Mouse (Mus musculus): ENCODE measurements around the gene Llgl2.

Llgl2 gene

DNA sequence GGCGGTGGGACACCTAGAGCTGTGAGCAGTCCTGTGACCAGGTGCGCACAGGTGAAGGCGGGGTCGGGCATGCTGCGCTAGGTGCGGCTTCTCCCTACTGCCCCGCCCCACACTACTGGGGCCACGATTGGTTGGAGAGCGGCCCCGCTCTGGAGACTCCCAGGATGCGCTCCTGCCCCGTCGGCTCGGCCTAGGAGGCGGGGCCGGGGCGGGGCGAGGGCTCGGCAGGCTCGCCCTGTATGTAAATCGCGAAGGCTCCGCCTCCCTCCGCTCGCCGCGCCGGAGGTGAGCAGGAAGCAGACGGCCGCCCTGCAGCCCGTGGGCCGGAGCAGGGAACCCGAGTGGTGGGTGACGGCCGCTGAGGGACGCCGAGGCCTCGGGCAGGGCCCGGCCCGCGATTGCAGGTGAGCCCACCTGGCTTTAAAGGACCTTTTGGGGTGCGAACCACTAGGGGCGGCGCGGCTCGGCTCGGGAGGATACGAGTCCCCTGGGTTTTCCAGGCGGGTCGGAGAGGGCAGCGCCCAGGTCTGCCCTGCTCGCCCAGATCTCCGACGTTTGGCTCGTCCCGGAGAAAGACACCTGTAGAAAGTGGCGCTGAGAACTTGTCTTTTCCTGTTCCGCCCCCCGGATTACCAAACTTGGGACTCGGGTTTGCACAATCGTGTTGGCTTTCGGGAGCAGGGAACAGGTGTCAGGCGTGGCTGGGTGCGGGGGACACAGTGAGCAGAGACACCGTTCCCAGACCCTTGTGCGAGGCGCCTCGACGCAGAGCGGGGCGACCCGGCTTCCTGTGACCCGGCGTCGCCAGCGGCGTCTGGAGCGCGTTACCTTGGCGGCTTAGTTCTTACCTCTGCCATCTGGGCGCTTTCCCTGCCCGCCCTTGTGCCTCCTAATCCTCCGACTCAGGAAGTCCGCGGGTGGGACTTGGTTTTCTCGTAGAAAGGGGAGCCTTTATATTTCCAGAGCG, at the start of gene Llgl2:
Gene Llgl2 (plus strand): TSS at position 276 of the 967 bp plus-strand sequence.
- DNase-seq (ENCODE audit: low read depth, low spot score), result no peak

DNA sequence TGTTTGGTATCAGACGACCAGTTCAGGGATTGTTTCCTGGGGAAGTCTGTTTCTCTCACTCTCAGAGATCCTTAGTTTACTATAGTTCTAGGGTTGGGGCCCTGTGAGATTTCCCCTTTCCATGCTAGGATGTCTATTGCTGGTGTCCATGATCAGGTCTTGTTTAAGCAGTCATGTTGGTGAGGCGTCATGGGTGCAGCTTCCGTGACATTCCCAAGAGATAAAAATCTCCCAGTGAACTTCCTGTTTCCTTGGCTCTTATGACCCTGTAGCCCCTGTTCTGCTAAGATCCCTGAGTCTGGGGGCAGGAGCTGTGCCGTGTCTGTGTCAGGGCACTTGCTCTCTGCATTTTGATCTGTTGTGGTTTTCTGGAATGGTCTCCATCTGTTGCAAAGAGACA, 49.2 kb upstream of the Llgl2 start:
- no peak for DNase-seq (ENCODE audit: low read depth, low spot score)

DNA sequence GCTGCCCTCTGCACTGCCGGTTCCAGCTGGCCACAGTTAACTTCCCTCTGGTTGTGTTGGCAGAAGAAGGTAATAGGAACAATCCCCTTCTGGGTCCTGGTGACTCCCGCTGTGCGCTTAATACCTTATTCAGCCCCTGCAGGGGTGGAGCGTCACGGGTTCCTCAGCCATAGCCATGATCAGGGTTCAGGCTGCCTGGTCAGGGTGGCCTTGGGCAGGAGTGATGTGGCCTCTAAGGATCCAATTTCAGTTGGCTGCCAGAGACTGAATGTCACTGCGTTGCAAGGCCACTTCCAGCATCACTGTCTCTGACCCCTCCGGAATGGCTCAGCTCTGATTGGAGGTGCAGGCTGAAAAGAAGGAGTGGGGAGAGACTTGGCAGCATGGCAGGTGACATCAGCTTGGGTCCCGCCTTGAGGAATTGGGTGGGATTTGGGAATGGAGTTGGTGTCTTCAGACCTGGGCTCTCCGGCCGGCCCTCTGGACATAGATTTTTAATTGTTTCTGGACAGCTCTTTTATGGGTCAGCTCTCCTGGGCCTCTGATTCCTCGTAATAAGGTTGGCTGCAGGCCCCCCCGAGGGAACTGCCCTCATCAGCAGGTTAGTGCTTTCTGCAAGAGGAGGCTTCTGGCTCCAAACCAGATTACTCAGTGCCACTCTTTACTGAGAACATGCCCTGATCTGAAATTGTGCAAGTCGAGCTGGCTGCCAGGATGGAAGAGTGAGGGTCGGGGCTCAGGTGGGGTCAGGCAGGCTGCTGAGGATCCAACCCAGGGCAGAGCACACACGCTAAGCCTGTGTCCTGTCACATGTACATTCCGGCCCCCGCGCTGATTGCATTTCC, 47.8 kb upstream of the Llgl2 start:
- no peak for DNase-seq (ENCODE audit: low read depth, low spot score)

DNA sequence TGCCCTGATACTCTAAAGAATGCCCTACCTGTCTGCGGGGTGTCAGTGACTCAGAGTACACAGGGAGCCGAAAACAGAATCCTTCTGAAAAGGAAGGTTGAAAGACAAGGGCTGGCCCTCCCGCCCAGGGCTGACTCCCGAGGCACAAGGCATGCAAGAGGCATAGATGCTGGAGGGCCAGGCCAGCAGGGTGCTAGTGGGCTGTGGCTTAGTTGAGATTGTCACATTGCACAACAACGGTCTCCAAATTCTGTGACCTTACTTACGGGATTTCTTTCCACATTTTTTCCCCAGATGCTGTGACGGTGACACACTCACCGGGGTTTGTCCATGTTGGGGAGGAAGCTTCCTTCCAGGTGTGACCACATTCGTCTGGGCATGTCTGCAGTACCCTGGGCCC, 46.9 kb upstream of the Llgl2 start:
- no peak for DNase-seq (ENCODE audit: low read depth, low spot score)

DNA sequence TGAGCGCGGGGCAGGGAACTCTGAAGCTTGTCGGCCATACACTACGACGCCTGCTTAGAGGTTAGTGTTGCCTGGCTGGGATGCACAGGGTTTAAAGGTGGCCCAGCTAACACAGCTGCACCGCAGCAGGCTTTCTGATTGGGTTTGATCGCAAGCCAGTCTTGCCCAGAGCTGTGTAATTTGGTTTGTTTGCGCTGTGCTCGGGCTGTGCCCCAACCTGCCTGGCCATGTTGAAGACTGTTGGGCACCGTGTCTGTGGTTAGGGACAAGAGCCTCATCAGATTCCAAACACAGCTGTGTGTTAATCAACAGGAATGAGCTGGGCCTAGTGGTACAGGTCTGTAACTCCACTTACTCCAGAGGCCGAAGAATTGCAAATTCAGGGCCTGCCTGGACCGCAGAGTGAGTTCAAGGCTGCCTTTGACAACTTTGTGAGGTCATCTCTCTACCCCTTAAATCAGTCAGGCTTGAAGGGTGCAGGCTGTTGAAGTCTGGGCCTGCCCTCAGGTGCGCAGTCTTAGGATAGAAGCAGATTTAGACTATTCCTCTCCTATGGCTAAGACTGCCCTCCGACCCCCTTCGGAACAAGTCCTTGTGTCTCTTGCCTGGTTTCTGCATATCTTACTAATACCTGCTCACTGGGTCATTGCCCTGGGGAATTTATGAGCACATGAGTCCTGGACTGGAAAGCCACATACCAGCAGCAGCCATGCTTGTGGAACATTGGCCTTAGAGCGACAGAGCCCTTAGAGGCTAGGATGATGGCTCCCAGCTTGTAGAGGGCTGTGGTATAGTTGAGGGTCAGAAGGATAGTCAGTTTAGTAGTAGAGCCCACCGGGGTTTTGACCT, 46.1 kb upstream of the Llgl2 start:
- no peak for DNase-seq (ENCODE audit: low read depth, low spot score)

DNA sequence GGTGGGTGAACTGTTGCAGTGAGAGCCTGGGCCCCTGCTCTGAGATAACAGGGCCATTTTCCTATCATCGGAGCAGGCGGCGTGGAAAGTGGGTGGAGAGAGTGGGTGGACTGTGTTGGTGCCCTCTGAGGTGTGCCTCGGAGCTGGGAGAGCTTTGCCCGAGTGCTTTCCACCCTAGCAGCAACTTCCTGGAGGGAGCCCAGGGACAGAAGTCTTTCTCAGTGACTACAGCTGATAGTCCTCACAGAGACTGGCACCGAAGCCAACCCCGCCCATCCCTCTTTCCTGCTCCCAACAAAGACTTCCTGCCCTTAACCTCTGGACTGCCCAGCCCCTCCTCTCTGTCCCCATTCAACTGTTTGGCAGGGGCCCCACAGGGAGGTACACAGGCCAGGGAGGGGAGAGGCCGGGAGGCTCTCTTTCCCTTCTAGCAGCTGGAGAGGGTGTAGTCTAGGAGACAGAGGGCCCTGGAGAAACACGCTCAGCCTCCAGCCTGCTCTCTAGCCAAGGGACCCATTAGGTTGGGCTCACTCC, 44.7 kb upstream of the Llgl2 start:
- no peak for DNase-seq (ENCODE audit: low read depth, low spot score)

DNA sequence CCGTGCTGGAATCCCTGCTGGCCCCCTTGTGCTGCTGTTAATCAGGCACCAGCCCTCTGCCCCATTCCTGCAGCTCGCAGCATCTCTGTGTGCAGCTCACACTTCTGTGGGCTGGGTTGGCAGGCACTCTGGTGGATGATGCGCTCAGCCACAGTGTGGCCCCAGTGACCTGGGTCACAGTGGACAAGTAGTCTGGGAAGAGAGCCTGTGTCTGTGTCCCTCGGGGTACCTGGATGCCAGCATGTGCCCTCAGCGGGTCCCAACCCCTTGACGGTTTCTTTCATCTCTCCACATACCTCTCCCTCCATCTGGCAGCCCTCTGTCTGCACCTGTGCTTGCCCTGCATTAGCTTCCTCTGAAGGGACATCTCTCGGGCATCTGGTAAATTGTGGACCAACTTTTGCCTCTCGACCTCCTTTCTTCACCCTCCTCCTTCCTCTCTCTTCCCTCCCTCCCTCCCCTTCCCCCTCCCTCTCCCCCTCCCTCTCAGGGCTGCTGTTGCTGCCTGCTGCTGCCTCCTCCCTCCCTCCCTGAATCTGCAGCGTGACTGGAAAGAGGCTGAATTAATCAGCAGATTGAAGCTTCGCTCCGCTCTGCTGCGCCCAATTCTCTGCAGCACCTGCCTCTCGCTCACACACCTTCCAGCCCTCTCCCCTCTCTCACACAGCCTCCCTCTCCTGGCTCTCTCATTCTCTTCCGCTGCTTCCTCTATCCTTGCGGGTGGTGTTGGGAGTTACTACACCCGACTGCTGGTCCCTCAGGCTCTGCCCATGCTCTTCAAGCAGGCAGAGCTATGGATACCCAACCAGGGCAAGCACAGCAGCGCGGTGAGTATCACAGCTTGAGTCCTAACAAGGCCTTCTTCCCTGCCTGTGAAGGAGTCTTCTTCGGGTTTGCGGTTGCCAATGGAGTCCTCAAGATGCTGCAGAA, 43.4 kb upstream of the Llgl2 start:
- DNase-seq (ENCODE audit: low read depth, low spot score), result peak; percentile 66

DNA sequence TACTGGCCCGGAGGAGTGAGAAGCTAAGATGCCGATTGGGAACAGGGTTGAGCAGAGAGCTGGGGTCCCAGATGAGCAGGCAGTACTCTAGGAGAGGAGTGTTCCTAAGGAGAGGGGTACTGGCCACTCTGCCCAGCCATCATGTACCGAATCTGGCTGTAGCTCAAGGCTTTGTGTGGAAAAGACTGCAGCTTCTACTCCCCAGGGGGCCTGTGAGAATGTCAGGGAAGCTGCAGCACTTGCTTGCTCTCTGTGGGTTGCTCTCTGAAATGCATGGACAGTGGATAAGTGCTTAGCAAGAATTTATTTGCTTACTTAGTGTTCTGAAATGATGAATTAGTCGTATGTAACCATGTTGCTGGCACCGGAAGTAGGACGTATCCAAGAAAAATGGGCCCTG, 37.4 kb upstream of the Llgl2 start:
- DNase-seq (ENCODE audit: low read depth, low spot score), result no peak

DNA sequence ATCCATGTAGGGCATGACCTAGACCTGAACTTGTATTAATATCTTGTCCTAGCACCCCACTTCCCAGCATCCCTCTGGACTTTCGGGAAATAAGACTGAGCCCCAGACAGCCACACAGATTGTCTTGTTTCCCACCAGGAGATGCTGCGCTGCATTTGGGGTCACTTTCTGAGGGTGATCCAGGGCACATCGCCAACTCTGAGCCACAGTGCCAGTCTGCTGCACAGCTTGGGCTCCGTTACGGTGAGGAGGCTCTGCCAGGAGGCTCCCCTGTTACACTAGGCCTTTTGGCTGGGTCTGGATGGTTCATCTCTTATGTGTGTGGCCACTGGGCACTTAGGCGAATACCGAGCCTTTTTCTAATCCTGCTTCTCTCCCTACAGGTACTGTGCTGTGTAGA, 34.1 kb upstream of the Llgl2 start:
- DNase-seq (ENCODE audit: low read depth, low spot score), result no peak

DNA sequence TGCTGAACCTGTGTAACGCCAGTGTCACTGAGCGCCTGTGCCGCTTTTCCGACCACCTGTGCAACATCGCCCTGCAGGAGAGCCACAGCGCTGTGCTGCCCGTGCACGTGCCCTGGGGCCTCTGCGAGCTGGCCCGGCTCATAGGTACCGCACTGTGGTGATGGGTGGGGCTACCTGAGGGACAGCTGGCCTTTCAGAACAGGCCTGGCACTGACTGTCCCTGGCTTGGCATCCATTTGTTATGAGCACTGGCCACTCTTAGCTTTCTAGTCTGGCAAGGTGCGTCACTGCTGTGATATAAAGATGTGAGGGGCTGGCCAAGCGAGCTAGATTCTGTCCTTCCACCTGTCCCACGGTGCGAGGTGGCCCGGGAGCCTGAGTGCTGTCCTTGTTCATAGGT, 31.9 kb upstream of the Llgl2 start:
- DNase-seq (ENCODE audit: low read depth, low spot score), result no peak

DNA sequence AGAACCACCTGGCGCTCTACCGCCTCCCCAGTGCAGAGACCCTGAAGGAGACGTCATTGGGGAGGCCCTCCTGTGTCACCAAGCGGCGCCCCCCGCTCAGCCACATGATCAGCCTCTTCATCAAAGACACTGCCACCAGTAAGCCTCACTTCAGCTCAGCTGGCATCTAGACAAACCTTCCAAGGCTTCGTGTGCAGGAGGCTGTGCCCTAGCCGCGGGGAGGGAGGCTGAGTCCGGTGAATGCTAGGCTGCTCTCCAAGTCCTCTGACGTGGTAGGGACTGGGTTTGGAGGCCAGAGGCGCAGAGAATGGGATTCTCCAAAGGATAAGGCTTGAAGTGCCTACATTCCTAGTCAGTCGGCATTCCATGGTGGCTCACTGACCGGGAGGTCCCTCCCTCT, 31.5 kb upstream of the Llgl2 start:
- DNase-seq (ENCODE audit: low read depth, low spot score), result no peak

DNA sequence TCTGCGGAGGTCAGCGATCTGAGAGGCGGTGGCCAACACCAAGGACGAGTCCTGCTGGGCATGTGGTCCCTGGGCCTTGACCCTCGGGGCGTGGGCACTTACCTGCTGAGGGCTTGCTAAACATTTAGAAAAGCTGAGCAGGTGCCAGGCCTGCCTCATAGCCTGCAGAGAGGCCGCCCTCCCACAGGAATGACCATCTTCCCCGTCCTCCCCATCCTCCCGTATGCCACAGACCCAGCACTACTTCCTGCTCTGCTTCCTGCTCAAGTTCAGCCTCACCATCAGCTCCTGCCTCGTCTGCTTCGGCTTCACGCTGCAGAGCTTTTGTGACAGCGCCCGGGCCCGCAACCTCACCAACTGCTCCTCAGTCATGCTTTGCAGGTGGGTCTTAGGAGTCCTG, 27.0 kb upstream of the Llgl2 start:
- no peak for DNase-seq (ENCODE audit: low read depth, low spot score)

DNA sequence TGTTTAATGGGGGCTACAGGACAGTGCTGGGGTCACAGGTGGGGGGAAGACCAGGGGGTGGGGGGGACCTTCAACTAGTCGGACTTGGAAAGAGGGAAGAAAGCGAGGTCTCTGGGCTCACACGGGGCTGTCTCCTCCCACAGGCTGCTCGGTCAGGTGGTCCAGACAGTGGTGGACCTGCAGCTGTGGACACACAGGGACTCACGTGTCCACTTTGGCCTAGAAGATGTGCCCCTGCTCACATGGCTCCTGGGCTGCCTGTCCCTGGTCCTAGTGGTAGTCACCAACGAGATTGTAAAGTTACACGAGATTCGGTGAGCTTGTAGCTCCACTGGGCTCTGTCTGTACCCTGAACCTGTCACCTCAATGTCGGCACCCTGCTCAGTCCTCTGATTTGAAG, 26.2 kb upstream of the Llgl2 start:
- DNase-seq (ENCODE audit: low read depth, low spot score), result no peak

DNA sequence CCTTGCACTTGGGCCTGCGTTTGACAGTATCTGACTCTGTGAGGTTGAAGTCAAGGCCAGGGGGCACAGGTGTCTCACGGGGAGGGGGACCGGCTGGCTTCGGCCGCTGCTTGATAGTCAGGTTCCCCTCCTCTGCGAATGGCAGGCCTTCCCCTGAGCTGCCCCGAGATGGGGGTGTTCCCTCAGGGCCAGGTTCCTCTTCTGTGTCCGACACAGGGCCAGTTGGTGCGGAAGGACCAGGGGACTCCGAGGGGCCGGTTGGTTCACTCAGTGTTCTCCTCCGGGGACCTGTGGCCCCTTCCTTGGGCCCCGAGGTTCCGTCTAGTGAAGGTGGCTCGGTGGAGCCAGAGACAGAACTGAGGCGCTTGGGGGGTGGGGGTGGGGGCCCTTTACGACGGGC, 22.9 kb upstream of the Llgl2 start:
- DNase-seq (ENCODE audit: low read depth, low spot score), result no peak

DNA sequence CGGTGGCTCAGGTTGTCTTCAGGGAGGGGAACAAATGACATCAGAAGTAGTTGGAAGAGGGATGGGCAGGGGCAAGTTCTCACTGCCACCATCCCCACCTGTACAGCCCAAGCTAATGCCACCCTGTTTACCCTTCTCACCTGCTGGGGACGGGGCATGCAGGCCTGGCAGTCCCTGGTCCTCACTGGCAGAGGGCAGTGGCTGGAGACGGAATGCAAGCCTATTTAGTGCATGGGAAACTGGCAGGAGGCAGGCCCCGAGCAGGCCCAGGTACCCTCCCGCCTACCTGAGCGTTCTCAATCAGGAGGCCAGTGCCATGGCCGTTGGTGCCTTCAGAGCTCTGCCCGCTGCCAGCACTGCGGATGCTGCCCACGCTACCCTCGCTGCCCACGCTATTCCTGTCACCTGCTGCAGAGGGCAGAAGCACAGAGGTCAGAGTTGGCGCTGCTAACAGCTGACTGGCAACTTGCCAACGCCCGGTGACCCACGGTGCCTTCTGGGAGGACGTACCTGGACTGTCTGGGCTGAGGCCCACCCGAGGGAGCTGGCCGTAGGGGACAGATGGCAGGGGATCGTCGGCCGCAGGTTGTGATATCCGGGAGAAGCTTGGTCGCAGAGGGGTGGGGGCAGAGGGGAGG, 20.7 kb upstream of the Llgl2 start:
- no peak for DNase-seq (ENCODE audit: low read depth, low spot score)

DNA sequence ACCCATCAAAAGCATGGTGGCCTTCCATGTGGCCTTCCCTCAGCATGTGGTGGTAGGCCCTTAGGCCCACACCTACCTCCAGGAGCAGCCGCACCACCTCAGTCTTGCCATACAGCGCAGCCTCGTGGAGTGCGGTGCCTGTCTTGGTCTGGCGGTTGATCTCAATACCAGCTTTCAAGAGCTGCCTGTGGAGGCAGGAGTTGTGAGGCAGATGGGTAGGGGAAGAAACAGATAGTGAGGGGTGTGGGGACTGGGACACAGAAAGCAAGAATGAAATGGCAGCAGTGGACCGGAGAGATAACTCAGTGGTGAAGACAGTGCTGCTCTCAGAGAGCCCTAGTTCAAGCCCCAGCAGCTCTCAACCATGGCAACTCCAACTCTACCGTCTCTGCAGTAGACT, 18.8 kb upstream of the Llgl2 start:
- no peak for DNase-seq (ENCODE audit: low read depth, low spot score)

DNA sequence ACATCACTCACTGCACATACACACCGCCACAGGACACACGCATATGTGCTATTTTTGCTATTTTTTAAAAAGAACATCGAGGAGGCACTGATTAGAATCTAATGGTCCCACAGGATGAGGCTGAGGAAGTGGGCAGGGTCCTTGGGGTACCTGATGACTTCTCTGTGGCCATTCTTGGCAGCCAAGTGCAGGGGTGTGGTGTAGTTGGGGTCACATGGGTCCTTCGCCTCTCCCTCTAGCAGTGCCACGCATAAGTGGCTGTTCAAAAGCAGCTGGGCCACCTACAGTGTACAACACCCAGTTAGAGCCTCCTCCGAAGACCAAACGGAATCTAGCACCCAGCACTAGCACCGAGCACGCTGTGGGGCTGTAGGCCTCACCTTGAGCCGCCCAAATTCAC, 17.7 kb upstream of the Llgl2 start:
- no peak for DNase-seq (ENCODE audit: low read depth, low spot score)

DNA sequence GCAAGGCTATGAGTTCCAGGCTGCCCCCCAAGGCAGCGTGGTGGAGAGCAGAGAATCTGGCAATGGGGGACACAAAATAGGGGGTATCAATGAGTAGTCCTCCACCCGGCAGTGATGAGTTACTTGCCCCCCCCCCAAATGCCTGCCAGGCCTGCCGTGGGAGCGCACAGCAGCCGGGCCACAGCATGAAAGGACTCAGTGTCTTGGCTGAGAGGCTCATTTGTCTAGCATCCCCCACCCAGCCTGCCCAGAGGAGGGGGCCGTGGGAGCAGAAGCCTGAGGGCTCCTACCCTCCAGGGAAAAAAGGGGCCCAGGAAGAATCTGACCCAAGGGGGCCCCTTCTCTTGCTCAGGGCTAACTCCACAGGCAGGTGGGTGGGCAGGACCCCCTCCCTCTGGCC, 16.5 kb upstream of the Llgl2 start:
- DNase-seq (ENCODE audit: low read depth, low spot score), result no peak

DNA sequence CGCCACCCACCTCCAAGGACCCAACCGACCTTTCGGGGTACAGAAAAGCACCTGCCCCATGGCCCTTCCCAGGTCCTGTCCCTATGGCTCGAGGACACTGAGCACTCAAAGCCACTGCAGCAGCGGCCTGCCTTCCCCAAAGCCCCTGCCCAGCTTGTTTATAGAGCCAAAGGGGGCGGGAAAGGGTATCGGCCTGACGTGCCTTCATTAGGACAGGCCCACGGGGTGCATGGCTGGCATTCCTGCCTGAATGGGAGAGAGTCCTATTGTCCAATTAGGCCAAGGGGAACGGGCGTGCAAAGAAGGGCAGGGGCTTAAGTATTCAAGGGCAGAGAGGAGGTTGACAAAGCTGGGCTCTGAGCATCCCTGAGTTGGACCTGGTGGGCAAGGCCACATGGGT, 15.9 kb upstream of the Llgl2 start:
- DNase-seq (ENCODE audit: low read depth, low spot score), result no peak

Data from brain, embryonic 18.5 days (tissue).